Mouse (Mus musculus) liver, postnatal 0 days (tissue): ENCODE data around the gene Atp5s.

Experiments used
- CTCF ChIP-seq: sonication (generic); IDR thresholded peaks from 2 replicates; pipeline ENCODE4 v1.5.1; 2016; ENCODE audit warnings: antibody characterized with exemption, low read depth
- EP300 ChIP-seq: IDR thresholded peaks from 2 replicates; pipeline ENCODE4 v1.6.1; 2016; ENCODE audit warnings: antibody characterized with exemption, low read depth, mild to moderate bottlenecking

DNA sequence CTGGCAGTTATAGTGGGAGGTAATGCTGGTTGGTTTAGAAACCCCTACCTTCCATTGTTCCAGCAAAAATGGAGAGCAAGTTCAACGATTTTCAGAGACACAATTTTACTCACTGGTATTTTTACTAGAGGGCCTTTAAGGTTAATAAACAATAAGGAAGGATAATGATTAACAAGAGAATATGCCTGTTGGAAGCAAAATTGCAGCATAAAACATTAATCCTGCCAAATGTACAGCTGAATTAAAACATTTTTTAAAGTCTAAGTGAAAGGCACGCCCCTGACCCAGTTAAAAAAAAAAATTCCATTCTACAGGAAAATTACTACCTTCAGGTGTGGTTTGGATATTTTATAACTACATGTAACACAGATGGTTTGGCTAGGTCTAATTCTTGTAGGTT lies 53.2 kb downstream of the Atp5s start:
- TF ChIP-seq CTCF (no peak), EP300 (no peak)
